Comparison of ENCODE assay signal across 9 mouse cellular contexts in the genomic region with DNA sequence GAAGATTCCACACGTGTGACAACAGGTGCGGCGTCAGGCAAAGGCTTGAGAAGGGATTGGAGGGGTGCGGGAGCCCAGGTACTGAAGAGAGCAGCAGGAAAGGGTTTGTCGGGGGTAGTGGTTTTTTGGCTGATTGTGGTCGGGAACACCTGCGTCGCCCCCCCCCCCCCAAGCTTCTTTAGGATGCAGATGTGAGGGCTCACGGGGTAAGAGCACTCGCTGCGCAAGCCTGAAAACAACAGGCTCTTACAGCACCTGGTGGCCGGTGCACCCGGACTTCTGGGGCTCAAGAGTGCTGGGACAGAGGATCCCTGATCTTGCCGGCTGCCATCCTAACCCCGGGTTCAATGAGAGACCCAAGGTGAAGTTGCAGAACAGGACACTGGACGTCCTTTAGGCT.
DNase-seq lines count a peak whose midpoint lies in the region; ATAC-seq and TF ChIP-seq lines count a peak whose summit lies in the region.
"Had no signal": no experiment of that assay in that cellular context is flagged by ENCODE, and none has a peak within 500 bp of the region (broad histone marks: within the 10 kb centered on the region; RNA-seq: fewer than 3 reads in every experiment).

No protein-coding gene starts in this region.

- H3K27ac ChIP-seq in heart, embryonic 16.5 days (ENCODE audit: low read length): no peak overlapping the region
- H3K27ac ChIP-seq in forebrain, embryonic 14.5 days (ENCODE audit: low read depth, low read length): no peak overlapping the region
- H3K27ac ChIP-seq in midbrain, embryonic 11.5 days (ENCODE audit: low read depth, low read length): no peak overlapping the region
- no peak overlapping the region for H3K27ac ChIP-seq in lung, postnatal 0 days (ENCODE audit: low read length)
- H3K27ac ChIP-seq in stomach, postnatal 0 days (replicated peaks): no peak overlapping the region

- no peak for TF ChIP-seq CTCF in lung, postnatal 0 days (IDR thresholded peaks at IDR 0.05)
- no peak for TF ChIP-seq CTCF in stomach, postnatal 0 days (IDR thresholded peaks at IDR 0.05; ENCODE audit: low read depth)

- no peaks in the 10 kb centered on the region for H3K9me3 ChIP-seq in heart, embryonic 16.5 days (replicated peaks; ENCODE audit: control insufficient read depth, low read length)
- H3K9me3 ChIP-seq in forebrain, embryonic 14.5 days (replicated peaks; ENCODE audit: control insufficient read depth, low read length): no peaks in the 10 kb centered on the region
- H3K9me3 ChIP-seq in midbrain, embryonic 11.5 days (ENCODE audit: control insufficient read depth, low read length): no peaks in the 10 kb centered on the region
- H3K9me3 ChIP-seq in lung, postnatal 0 days (ENCODE audit: low read length): no peaks in the 10 kb centered on the region
- H3K9me3 ChIP-seq in stomach, postnatal 0 days (ENCODE audit: control insufficient read depth, low read length): no peaks in the 10 kb centered on the region

- DNase-seq in heart, adult 18-20 months: no peak
- DNase-seq in forebrain, embryonic 14.5 days (ENCODE audit: low spot score): no peak
- DNase-seq in midbrain, embryonic 11.5 days (ENCODE audit: low spot score, missing footprints): peak; percentile 88
- DNase-seq in thymus, postnatal 14 days: peak; percentile 72
- DNase-seq in lung, postnatal 0 days (ENCODE audit: low spot score): no peak
- DNase-seq in stomach, postnatal 0 days (ENCODE audit: low spot score): no peak
- DNase-seq in gastrocnemius, adult 8-10 months (ENCODE audit: low spot score in 2 of 2): no peak
- DNase-seq: gastrocnemius, postnatal 10 days had no signal

- peaks cover 13% of the 10 kb centered on the region for H3K27me3 ChIP-seq in heart, embryonic 16.5 days (ENCODE audit: control insufficient read depth, insufficient read depth, low read length)
- H3K27me3 ChIP-seq in forebrain, embryonic 14.5 days (replicated peaks; ENCODE audit: control insufficient read depth, insufficient read depth, low read length): no peaks in the 10 kb centered on the region
- peaks cover 12% of the 10 kb centered on the region for H3K27me3 ChIP-seq in midbrain, embryonic 11.5 days (ENCODE audit: control insufficient read depth, insufficient read depth, low read length)
- no peaks in the 10 kb centered on the region; the same call in 1 of the 2 replicates for H3K27me3 ChIP-seq in lung, postnatal 0 days (replicated peaks; ENCODE audit: insufficient read depth, low read length)
- H3K27me3 ChIP-seq in stomach, postnatal 0 days (ENCODE audit: control insufficient read depth, insufficient read depth, low read length): no peaks in the 10 kb centered on the region

- ATAC-seq in heart, embryonic 16.5 days (replicated peaks; ENCODE audit: extremely low read depth, insufficient read depth, low FRiP score): peak; percentile 58; the same call in 1 of the 2 replicates
- ATAC-seq in forebrain, embryonic 14.5 days: no peak
- no peak for ATAC-seq in midbrain, embryonic 11.5 days (ENCODE audit: low FRiP score)
- ATAC-seq in lung, postnatal 0 days: no peak
- no peak for ATAC-seq in stomach, postnatal 0 days (ENCODE audit: low FRiP score, low TSS enrichment)

- H3K4me1 ChIP-seq in heart, embryonic 16.5 days (ENCODE audit: control insufficient read depth, insufficient read depth, low read length): peaks cover 11% of the 10 kb centered on the region
- H3K4me1 ChIP-seq in forebrain, embryonic 14.5 days (ENCODE audit: control insufficient read depth, insufficient read depth, low read length): peaks cover 11% of the 10 kb centered on the region
- peaks cover 15% of the 10 kb centered on the region for H3K4me1 ChIP-seq in midbrain, embryonic 11.5 days (ENCODE audit: control insufficient read depth, insufficient read depth, low read length)
- H3K4me1 ChIP-seq in lung, postnatal 0 days (ENCODE audit: insufficient read depth, low read depth, low read length): no peaks in the 10 kb centered on the region
- no peaks in the 10 kb centered on the region for H3K4me1 ChIP-seq in stomach, postnatal 0 days (replicated peaks; ENCODE audit: control insufficient read depth, insufficient read depth)

- no peak overlapping the region; the same call in 1 of the 2 replicates for H3K4me3 ChIP-seq in heart, embryonic 16.5 days (ENCODE audit: low read length)
- H3K4me3 ChIP-seq in forebrain, embryonic 14.5 days (ENCODE audit: low read depth, low read length): no peak overlapping the region
- H3K4me3 ChIP-seq in midbrain, embryonic 11.5 days (ENCODE audit: low read depth, low read length): no peak overlapping the region
- no peak overlapping the region for H3K4me3 ChIP-seq in lung, postnatal 0 days (ENCODE audit: low read depth, low read length)
- no peak overlapping the region for H3K4me3 ChIP-seq in stomach, postnatal 0 days (ENCODE audit: low read depth, low read length)

- H3K36me3 ChIP-seq in heart, embryonic 16.5 days (ENCODE audit: control insufficient read depth, insufficient read depth): no peaks in the 10 kb centered on the region
- H3K36me3 ChIP-seq in forebrain, embryonic 14.5 days (ENCODE audit: control insufficient read depth, insufficient read depth, low read length): no peaks in the 10 kb centered on the region
- no peaks in the 10 kb centered on the region for H3K36me3 ChIP-seq in midbrain, embryonic 11.5 days (ENCODE audit: control insufficient read depth, insufficient read depth, low read length)
- no peaks in the 10 kb centered on the region for H3K36me3 ChIP-seq in lung, postnatal 0 days (ENCODE audit: insufficient read depth, low read length)
- no peaks in the 10 kb centered on the region for H3K36me3 ChIP-seq in stomach, postnatal 0 days (ENCODE audit: control insufficient read depth, insufficient read depth, low read length)

- peak overlapping the region; percentile 58 for H3K4me2 ChIP-seq in heart, embryonic 16.5 days (ENCODE audit: low read depth, low read length)
- peak overlapping the region; percentile 62 for H3K4me2 ChIP-seq in forebrain, embryonic 14.5 days (ENCODE audit: low read length)
- H3K4me2 ChIP-seq in midbrain, embryonic 11.5 days: peak overlapping the region; percentile 55
- no peak overlapping the region for H3K4me2 ChIP-seq in lung, postnatal 0 days (replicated peaks; ENCODE audit: low read depth, low read length)
- no peak overlapping the region for H3K4me2 ChIP-seq in stomach, postnatal 0 days (replicated peaks; ENCODE audit: low read depth)

- H3K9ac ChIP-seq in heart, embryonic 16.5 days (ENCODE audit: low read length): no peak overlapping the region
- no peak overlapping the region for H3K9ac ChIP-seq in forebrain, embryonic 14.5 days (ENCODE audit: low read length)
- no peak overlapping the region for H3K9ac ChIP-seq in midbrain, embryonic 11.5 days (ENCODE audit: low read length)
- no peak overlapping the region for H3K9ac ChIP-seq in lung, postnatal 0 days (replicated peaks; ENCODE audit: low read depth)
- H3K9ac ChIP-seq in stomach, postnatal 0 days (ENCODE audit: low read length): no peak overlapping the region

- 17% methylated on average over 16 of the region's 16 CpGs for whole genome bisulfite sequencing in heart, embryonic 16.5 days
- WGBS in forebrain, embryonic 14.5 days: 18% methylated on average over 14 of the region's 16 CpGs
- 3% methylated on average over 16 of the region's 16 CpGs for WGBS in midbrain, embryonic 11.5 days
- WGBS in lung, postnatal 0 days: 13% methylated on average over 16 of the region's 16 CpGs
- WGBS in stomach, postnatal 0 days: 16% methylated on average over 16 of the region's 16 CpGs

- TF ChIP-seq EP300 in lung, postnatal 0 days (IDR thresholded peaks at IDR 0.05): no peak
- TF ChIP-seq EP300 in stomach, postnatal 0 days (optimal IDR thresholded peaks at IDR 0.05): no peak

Comparison
In these comparisons a context has a peak if more than half of its experiments do, and no peak if none do; other contexts are left out.
1. H3K4me2 ChIP-seq: peak in heart, embryonic 16.5 days (single experiment), forebrain, embryonic 14.5 days (single experiment) and midbrain, embryonic 11.5 days (single experiment); none in lung, postnatal 0 days (single experiment) and stomach, postnatal 0 days (single experiment).
2. DNase-seq: peak in midbrain, embryonic 11.5 days (single experiment) and thymus, postnatal 14 days (single experiment); none in heart, adult 18-20 months (0 of 2), forebrain, embryonic 14.5 days (single experiment), lung, postnatal 0 days (single experiment), stomach, postnatal 0 days (single experiment) and gastrocnemius, adult 8-10 months (0 of 2).